Mouse (Mus musculus) brain, embryonic 14.5 days (tissue): ENCODE measurements around the gene H6pd.

ENCODE experiments used
- CTCF ChIP-seq: fragments of 200-500 bp; IDR thresholded peaks from 2 replicates; pipeline ENCODE4 v1.5.1; 2012; ENCODE audit warnings: inconsistent platforms, mild to moderate bottlenecking, moderate library complexity, borderline replicate concordance; ENCODE audit not compliant: insufficient read depth, insufficient read length; ENCODE audit errors: extremely low read depth
- POLR2A ChIP-seq: fragments of 200-500 bp; IDR thresholded peaks from 2 replicates; pipeline ENCODE4 v1.6.1; 2012; ENCODE audit warnings: mild to moderate bottlenecking, inconsistent platforms, borderline replicate concordance; ENCODE audit not compliant: poor library complexity, insufficient read depth, insufficient read length, severe bottlenecking; ENCODE audit errors: extremely low read depth

DNA sequence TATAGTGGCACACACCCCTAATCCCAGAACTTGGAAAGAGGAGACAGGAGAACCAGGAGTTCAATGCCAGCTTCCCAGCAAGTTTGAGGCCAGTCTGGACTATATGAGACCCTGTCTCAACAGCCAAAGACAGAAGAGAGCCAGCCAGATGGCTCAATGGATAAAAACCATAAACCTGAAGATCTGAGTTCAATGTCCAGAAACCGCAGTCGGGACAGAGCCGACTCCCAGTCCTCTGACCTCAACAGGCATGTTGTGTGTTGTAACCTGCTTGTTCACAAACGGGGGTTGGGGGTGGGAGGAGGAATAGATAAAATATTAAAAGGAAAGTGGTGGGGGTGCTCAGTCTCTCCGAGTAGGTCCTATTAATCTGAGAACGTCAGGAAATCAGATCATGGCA lies 43.6 kb downstream of the H6pd start:
- TF ChIP-seq CTCF (no peak), POLR2A (no peak)
